Mouse (Mus musculus): Measurements from ENCODE around the gene H1fnt.

- TF ChIP-seq CTCF (IDR thresholded peaks at IDR 0.05; ENCODE audit: control insufficient read depth, insufficient read depth, low read length) = no peak
- TF ChIP-seq POLR2A (IDR thresholded peaks at IDR 0.05; ENCODE audit: borderline replicate concordance, control insufficient read depth, low read depth, low read length) = no peak
Observed at GRCm38 (mm10) chr15:98234350-98234749, 22.7 kb downstream of the H1fnt start, which contains the start of gene Olfr286.

All from bone marrow, adult 2 months (tissue).